Mouse (Mus musculus): ENCODE results near the gene P2ry12. TPM values are rescaled to one million over a fixed set of nuclear protein-coding genes. Genes with fewer than 3 reads are reported as not detected.

P2ry12 gene
- 11.8 and 12.9 TPM in 2 replicates for total RNA-seq (2014; rRNA removed)
- polyA plus RNA-seq (2015; fragmentation: Nextera tagmentation; extraction: Ambion mirVana), result 8.2 and 10.4 TPM in 2 replicates

DNA sequence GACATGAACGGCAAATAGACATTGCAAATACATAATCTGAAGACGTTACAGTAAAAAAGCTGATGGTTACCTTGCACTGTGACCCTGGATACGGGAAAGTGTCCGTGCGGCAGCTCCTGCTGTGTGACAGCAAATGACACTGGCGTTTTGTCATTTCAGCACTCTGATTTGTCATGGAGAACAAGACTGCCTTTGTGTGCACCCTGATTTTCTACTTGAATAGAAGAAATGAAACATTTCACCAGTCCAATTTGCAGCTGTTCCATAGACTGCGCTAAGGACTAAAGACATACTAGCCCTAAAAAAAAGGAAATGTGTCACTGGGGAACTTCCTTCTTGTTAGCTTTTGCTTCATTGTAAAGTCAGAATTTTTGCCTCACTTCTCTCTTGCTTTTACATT, at the start of gene P2ry12:
TSS of gene P2ry12 (minus strand) at position 168 of the 400 bp plus-strand sequence.
- Histone ChIP-seq H3K36me3 (ENCODE audit: insufficient read depth) (peaks cover 7% of the 10 kb centered on the region), H3K27ac (ENCODE audit: low read depth, low read length) (no peak within 1 kb of the TSS), H3K9me3 (ENCODE audit: low read length) (no peaks in the 10 kb centered on the region), H3K27me3 (ENCODE audit: insufficient read depth, low read length) (no peaks in the 10 kb centered on the region), H3K4me2 (ENCODE audit: low read depth) (no peak within 1 kb of the TSS), H3K4me1 (ENCODE audit: insufficient read depth) (0 out of 2 replicates have a peak, but pooled peaks cover 2% of the 10 kb centered on the region), H3K4me3 (ENCODE audit: low read depth, low read length) (no peak within 1 kb of the TSS), H3K9ac (no peak within 1 kb of the TSS)
- TF ChIP-seq CTCF (IDR thresholded peaks at IDR 0.05; ENCODE audit: low read depth), result no peak
- no peak for DNase-seq
- WGBS, result 10% methylated on average over 7 of the region's 7 CpGs
- peak; percentile 67 for ATAC-seq

DNA sequence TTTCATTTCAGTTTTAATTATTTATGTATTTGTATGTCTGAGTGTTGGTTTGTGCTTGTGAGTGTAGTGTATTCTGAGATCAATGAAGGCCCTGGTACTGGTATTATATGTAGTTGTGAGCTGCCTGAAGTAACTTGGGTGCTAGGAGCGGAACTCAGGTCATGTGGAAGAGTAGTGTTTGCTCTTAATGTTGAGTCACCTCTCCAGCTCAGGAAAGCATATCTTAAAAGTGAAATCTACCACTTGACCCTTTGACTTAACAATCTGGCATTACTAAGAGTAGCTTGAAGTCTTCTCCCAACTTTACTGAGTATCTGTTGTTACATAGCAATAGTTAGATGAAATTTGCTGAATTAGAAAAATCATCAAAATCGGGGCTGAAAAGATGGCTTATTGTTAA, 42.8 kb upstream of the P2ry12 start:
- Histone ChIP-seq H3K4me1 (ENCODE audit: insufficient read depth) (no peaks in the 10 kb centered on the region), H3K27me3 (ENCODE audit: insufficient read depth, low read length) (no peaks in the 10 kb centered on the region), H3K9ac (no peak overlapping the region), H3K36me3 (ENCODE audit: insufficient read depth) (no peaks in the 10 kb centered on the region), H3K4me3 (ENCODE audit: low read depth, low read length) (no peak overlapping the region), H3K9me3 (ENCODE audit: low read length) (no peaks in the 10 kb centered on the region), H3K4me2 (ENCODE audit: low read depth) (no peak overlapping the region), H3K27ac (ENCODE audit: low read depth, low read length) (no peak overlapping the region)
- TF ChIP-seq CTCF (IDR thresholded peaks at IDR 0.05; ENCODE audit: low read depth), result no peak
- WGBS, result 95% methylated on average over 2 of the region's 2 CpGs
- DNase-seq (no peak), ATAC-seq (no peak)

DNA sequence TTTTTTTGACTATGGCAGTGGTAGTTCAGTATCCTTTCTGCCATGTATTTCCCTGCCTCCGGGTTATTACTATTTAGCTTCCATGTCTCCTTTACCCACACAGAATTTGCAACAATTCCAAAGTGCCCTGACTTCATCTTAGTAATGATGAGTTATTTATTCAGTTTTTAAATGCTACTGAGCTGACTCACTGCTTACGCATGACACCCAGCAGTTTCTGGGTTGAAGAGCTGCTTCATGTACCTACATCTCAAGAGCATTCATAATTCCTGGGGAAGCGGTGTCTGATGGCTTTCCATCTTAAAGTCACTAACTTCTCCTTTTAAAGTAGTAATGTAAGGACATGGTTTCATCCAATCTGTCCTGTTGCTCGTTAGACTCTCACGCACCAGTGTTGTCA, 42.3 kb upstream of the P2ry12 start:
- TF ChIP-seq CTCF (IDR thresholded peaks at IDR 0.05; ENCODE audit: low read depth), result no peak
- H3K27me3 ChIP-seq (ENCODE audit: insufficient read depth, low read length), result no peaks in the 10 kb centered on the region
- no peak overlapping the region for H3K9ac ChIP-seq
- H3K4me1 ChIP-seq (ENCODE audit: insufficient read depth), result no peaks in the 10 kb centered on the region
- WGBS, result 88% methylated on average over 5 of the region's 5 CpGs
- H3K9me3 ChIP-seq (ENCODE audit: low read length), result no peaks in the 10 kb centered on the region
- no peak overlapping the region for H3K27ac ChIP-seq (ENCODE audit: low read depth, low read length)
- no peak overlapping the region for H3K4me3 ChIP-seq (ENCODE audit: low read depth, low read length)
- DNase-seq (no peak), ATAC-seq (no peak)
- no peaks in the 10 kb centered on the region for H3K36me3 ChIP-seq (ENCODE audit: insufficient read depth)
- H3K4me2 ChIP-seq (ENCODE audit: low read depth), result no peak overlapping the region

DNA sequence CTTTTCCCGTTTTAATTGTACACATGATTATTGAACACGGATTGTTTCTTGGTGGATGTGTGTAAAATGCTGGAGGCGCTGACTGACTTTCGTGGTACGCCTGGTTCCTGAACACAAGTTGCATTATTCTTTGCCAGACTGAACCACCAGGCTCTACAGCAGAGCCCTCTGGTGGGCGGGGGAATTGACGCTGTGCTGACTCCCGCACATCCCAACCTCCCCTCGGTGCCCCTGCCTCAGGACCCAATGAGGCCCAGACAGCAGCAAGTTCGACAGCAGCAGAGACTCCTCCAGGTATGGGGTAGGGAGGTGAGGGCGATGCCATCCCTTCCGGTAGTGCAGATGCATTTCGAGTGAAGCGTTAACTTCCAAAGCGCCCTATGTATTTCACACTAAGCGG, 35.0 kb upstream of the P2ry12 start:
- H3K4me2 ChIP-seq (ENCODE audit: low read depth), result no peak overlapping the region
- no peak for DNase-seq
- ATAC-seq, result no peak
- no peak overlapping the region for H3K9ac ChIP-seq
- no peaks in the 10 kb centered on the region for H3K9me3 ChIP-seq (ENCODE audit: low read length)
- H3K4me1 ChIP-seq (ENCODE audit: insufficient read depth), result no peaks in the 10 kb centered on the region
- H3K27me3 ChIP-seq (ENCODE audit: insufficient read depth, low read length), result no peaks in the 10 kb centered on the region
- no peak overlapping the region for H3K27ac ChIP-seq (ENCODE audit: low read depth, low read length)
- WGBS, result 87% methylated on average over 16 of the region's 16 CpGs
- H3K4me3 ChIP-seq (ENCODE audit: low read depth, low read length), result no peak overlapping the region
- no peaks in the 10 kb centered on the region for H3K36me3 ChIP-seq (ENCODE audit: insufficient read depth)
- TF ChIP-seq CTCF (IDR thresholded peaks at IDR 0.05; ENCODE audit: low read depth), result no peak

DNA sequence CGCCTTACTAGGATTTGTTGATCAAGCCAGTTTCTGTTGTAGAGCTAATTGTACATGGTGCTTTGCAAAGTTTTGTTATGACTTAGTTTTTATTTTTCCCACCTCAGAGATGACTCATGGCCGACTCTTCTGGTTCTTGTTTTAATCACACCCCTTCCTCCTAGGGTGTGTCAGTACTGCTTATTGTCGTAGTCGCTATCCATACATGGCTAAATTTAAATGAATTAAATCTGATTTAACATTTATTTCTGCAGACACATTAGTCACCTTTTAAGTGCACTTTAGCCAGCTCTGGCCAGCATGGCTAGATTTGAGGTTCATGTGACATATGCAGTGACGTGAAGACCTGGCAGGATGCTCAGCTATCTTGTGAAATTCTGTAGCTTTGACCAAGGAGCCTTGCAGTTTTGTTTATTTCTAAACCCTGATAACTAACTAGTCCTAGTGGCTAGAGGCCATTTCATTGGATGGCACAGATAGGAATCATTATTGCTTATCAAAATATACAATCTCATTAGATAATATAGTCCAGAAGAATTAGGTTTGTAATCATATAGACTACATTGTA, 34.0 kb upstream of the P2ry12 start:
- no peak for ATAC-seq

DNA sequence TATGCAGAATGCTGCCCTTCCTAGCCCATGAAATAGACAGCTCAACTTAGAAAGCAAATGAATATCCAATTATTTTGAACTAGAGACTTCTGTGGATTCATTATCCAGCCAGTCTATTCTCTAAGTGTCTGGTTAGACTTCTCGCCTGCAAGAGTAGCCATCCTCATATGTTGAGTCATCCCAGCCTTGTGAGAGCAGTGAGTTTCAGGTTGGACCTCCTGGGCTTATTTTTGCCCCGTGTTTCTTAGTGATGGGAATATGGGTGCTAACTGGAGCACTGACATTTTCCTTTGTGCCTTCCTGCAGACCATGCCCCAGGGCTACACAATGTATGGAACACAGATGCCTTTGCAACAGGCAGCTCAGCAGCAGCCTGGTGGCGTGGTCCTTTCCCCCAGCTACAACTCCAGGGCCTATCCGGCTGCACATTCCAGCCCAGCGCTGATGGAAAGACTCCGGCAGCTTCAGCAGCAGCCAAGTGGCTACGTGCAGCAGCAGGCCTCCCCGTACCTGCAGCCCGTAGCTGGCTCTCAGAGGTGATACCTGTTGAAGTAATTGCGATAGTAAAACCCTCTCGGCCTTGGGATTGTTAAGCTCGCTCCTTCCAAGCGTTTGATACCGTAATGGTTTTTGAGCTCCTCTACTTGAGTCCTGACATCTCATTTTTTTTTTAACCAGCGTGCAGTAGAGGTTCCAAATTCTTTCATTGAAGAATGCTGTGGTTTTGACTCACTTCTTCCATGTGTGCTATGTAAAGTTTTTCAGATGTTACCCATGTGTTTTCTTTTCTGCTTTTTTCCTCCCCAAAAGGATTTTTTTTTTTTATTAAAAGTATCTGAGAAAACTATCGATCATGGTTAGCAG, 33.3 kb upstream of the P2ry12 start:
- H3K9me3 ChIP-seq (ENCODE audit: low read length), result no peaks in the 10 kb centered on the region
- H3K9ac ChIP-seq, result no peak overlapping the region
- no peak for TF ChIP-seq CTCF (IDR thresholded peaks at IDR 0.05; ENCODE audit: low read depth)
- DNase-seq (no peak), ATAC-seq (no peak)
- no peaks in the 10 kb centered on the region for H3K36me3 ChIP-seq (ENCODE audit: insufficient read depth)
- H3K4me3 ChIP-seq (ENCODE audit: low read depth, low read length), result no peak overlapping the region
- no peaks in the 10 kb centered on the region for H3K27me3 ChIP-seq (ENCODE audit: insufficient read depth, low read length)
- H3K27ac ChIP-seq (ENCODE audit: low read depth, low read length), result no peak overlapping the region
- 92% methylated on average over 16 of the region's 16 CpGs for WGBS
- no peaks in the 10 kb centered on the region for H3K4me1 ChIP-seq (ENCODE audit: insufficient read depth)
- no peak overlapping the region for H3K4me2 ChIP-seq (ENCODE audit: low read depth)

More for the DNA sequence above, 34.0 kb upstream of the P2ry12 start:
- no peak for TF ChIP-seq CTCF (IDR thresholded peaks at IDR 0.05; ENCODE audit: low read depth)
- H3K9ac ChIP-seq, result no peak overlapping the region
- DNase-seq, result no peak
- no peaks in the 10 kb centered on the region for H3K9me3 ChIP-seq (ENCODE audit: low read length)
- no peak overlapping the region for H3K27ac ChIP-seq (ENCODE audit: low read depth, low read length)
- no peaks in the 10 kb centered on the region for H3K36me3 ChIP-seq (ENCODE audit: insufficient read depth)
- 92% methylated on average over 5 of the region's 5 CpGs for WGBS
- H3K4me1 ChIP-seq (ENCODE audit: insufficient read depth), result no peaks in the 10 kb centered on the region
- H3K27me3 ChIP-seq (ENCODE audit: insufficient read depth, low read length), result no peaks in the 10 kb centered on the region
- H3K4me3 ChIP-seq (ENCODE audit: low read depth, low read length), result no peak overlapping the region
- H3K4me2 ChIP-seq (ENCODE audit: low read depth), result no peak overlapping the region

Data from forebrain, postnatal 0 days (tissue).